Mouse (Mus musculus) hindbrain, embryonic 15.5 days (tissue): Measurements from ENCODE around the gene Radil. TPM values are rescaled to one million over a fixed set of nuclear protein-coding genes. Genes with fewer than 3 reads are reported as not detected.

Source experiments
- ATAC-seq: fragments of 200-750 bp; cut with Nextera tagmentation; 2 replicates; pipeline ENCODE4 v1.8.0; 2017; ENCODE audit warnings: low read depth, moderate number of reproducible peaks, moderate TSS enrichment; ENCODE audit not compliant: low FRiP score
- H3K27ac ChIP-seq: fragments of 300-500 bp; sonication (generic); replicated peaks from 2 replicates; pipeline ENCODE4 v1.5.1; 2015; ENCODE audit warnings: mild to moderate bottlenecking, inconsistent platforms
- H3K27me3 ChIP-seq: fragments of 300-500 bp; sonication (generic); 2 replicates; pipeline ENCODE4 v1.6.1; 2015; ENCODE audit warnings: control low read depth, inconsistent platforms
- H3K36me3 ChIP-seq: fragments of 300-500 bp; sonication (generic); 2 replicates; pipeline ENCODE4 v1.6.1; 2015; ENCODE audit warnings: control low read depth, inconsistent platforms
- H3K4me1 ChIP-seq: fragments of 300-500 bp; sonication (generic); replicated peaks from 2 replicates; pipeline ENCODE4 v1.6.1; 2015; ENCODE audit warnings: control low read depth, inconsistent platforms
- H3K4me2 ChIP-seq: fragments of 300-500 bp; sonication (generic); 2 replicates; pipeline ENCODE4 v1.6.1; 2015; ENCODE audit warnings: moderate library complexity, mild to moderate bottlenecking, inconsistent platforms
- H3K4me3 ChIP-seq: fragments of 300-500 bp; sonication (generic); 2 replicates; pipeline ENCODE4 v1.5.1; 2015; ENCODE audit warnings: mild to moderate bottlenecking, inconsistent platforms
- H3K9ac ChIP-seq: fragments of 300-500 bp; sonication (generic); 2 replicates; pipeline ENCODE4 v1.6.1; 2015; ENCODE audit warnings: inconsistent platforms
- H3K9me3 ChIP-seq: fragments of 300-500 bp; sonication (generic); 2 replicates; pipeline ENCODE4 v1.6.1; 2016; ENCODE audit warnings: control low read depth, inconsistent platforms
- WGBS: fragments of 180-500 bp; shearing (Covaris S2); methylation state at CpG from one replicate; pipeline ENCODE4 v1.1.7; 2015; 5-methylcytosine and 5-hydroxymethylcytosine counted together
- polyA plus RNA-seq: library from polyadenylated mRNA; unstranded; fragments of >200 nt; fragmentation: Nextera tagmentation; extraction: Ambion mirVana; gene quantifications from 2 replicates; pipeline ENCODE4 v1.2.1, GENCODE M21; 2015

Gene Radil
- polyA plus RNA-seq, 1 experiment from 2014 or later: 23.2 TPM

DNA sequence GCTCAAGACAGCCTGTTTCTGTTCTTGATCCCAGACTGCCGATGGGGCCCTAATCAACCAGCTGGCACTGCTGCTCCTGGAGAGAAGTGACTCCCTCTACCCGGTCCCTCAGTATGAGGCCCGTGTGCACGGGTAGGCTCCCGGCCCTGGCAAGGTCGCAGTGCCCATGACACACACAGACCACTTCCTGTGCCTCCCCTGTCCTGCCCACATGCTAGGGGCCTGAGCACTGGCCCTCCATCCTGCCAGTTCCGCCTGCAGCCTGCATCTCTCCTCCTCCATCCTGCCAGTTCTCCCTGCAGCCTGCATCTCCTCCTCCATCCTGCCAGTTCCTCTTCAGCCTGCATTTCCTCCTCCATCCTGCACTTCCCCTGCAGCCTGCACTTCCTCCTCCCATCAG lies 75.2 kb downstream of the Radil start:
- no peak for ATAC-seq
- no peak overlapping the region for H3K9ac ChIP-seq
- H3K27me3 ChIP-seq: no peaks in the 10 kb centered on the region
- WGBS: 90% methylated on average over 7 of the region's 7 CpGs
- H3K36me3 ChIP-seq: no peaks in the 10 kb centered on the region
- H3K4me3 ChIP-seq: no peak overlapping the region
- no peak overlapping the region for H3K27ac ChIP-seq
- H3K4me2 ChIP-seq: no peak overlapping the region
- H3K9me3 ChIP-seq: no peaks in the 10 kb centered on the region
- H3K4me1 ChIP-seq: peaks cover 16% of the 10 kb centered on the region

DNA sequence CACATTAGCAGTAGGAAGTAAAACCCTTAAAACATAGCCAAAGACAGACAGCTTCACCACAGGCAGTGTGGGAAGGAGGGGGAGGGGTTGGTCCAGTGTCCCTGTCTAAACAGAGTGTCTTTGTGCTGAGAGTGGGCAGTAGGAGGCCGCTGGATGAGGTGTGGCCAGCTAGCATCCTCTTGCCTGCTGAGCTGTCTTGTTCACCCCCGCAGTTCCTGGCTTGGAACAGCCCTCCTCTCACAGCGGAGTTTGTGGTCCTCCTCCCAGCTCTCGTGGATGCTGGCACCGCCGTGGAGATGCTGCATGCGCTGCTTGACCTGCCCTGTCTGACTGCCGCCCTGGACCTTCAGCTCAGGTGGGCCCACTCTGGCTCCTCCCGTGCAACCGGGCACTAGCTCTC lies 77.2 kb downstream of the Radil start:
- no peaks in the 10 kb centered on the region for H3K27me3 ChIP-seq
- H3K27ac ChIP-seq: no peak overlapping the region
- ATAC-seq: 0 out of 2 replicates have a peak, but pooled peaks have one; percentile 20
- H3K4me2 ChIP-seq: no peak overlapping the region
- H3K9me3 ChIP-seq: no peaks in the 10 kb centered on the region
- peaks cover 8% of the 10 kb centered on the region for H3K36me3 ChIP-seq
- H3K9ac ChIP-seq: no peak overlapping the region
- WGBS: 45% methylated on average over 10 of the region's 10 CpGs
- H3K4me3 ChIP-seq: no peak overlapping the region
- peaks cover 13% of the 10 kb centered on the region; the same call in 1 of the 2 replicates for H3K4me1 ChIP-seq

DNA sequence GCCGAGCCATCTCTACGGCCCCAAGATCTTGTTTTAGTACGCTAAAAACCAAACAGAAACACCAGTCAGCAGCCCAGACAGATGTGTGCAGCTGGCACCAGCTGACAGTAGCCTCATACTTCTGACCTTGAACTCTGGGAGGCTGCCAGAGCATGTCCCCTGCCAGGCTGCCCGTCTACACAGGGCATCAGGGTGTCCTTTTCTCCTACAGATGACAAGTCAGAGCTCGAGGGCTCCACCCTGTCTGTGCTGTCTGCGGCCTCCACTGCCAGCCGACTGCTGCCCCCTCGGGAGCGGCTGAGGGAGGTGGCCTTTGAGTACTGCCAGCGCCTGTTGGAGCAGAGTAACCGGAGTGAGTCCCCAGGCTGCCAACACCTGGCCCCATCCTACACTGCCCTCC lies 81.1 kb downstream of the Radil start:
- Histone ChIP-seq H3K9me3 (no peaks in the 10 kb centered on the region), H3K27me3 (no peaks in the 10 kb centered on the region), H3K27ac (no peak overlapping the region), H3K4me2 (no peak overlapping the region), H3K4me1 (peaks cover 18% of the 10 kb centered on the region), H3K9ac (no peak overlapping the region), H3K36me3 (peaks cover 8% of the 10 kb centered on the region), H3K4me3 (no peak overlapping the region)
- ATAC-seq: no peak
- WGBS: 86% methylated on average over 11 of the region's 11 CpGs

DNA sequence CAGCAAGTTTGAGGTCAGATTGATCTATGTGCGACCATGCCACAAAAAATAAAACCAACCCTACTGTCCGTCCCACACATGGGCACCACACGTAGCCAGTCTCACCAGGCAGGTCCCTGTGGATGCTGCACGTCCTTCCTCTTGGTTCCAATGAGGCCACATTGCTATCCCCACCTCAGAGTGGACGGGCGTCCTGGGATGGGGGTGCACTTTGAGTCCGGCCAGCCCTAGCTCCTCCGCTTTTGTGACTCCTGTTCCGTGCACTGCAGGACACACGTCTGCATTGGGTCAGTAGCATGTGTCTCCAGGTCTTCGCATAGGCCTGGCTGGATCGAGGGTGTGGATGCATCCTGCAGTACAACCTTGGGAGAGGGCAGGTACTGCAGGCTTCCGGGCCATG lies 82.5 kb downstream of the Radil start:
- 94% methylated on average over 13 of the region's 13 CpGs for WGBS
- peaks cover 8% of the 10 kb centered on the region for H3K36me3 ChIP-seq
- ATAC-seq: no peak
- H3K27ac ChIP-seq: no peak overlapping the region
- H3K27me3 ChIP-seq: no peaks in the 10 kb centered on the region
- H3K4me1 ChIP-seq: peaks cover 16% of the 10 kb centered on the region
- H3K9ac ChIP-seq: no peak overlapping the region
- H3K4me2 ChIP-seq: no peak overlapping the region
- H3K9me3 ChIP-seq: no peaks in the 10 kb centered on the region
- no peak overlapping the region for H3K4me3 ChIP-seq

DNA sequence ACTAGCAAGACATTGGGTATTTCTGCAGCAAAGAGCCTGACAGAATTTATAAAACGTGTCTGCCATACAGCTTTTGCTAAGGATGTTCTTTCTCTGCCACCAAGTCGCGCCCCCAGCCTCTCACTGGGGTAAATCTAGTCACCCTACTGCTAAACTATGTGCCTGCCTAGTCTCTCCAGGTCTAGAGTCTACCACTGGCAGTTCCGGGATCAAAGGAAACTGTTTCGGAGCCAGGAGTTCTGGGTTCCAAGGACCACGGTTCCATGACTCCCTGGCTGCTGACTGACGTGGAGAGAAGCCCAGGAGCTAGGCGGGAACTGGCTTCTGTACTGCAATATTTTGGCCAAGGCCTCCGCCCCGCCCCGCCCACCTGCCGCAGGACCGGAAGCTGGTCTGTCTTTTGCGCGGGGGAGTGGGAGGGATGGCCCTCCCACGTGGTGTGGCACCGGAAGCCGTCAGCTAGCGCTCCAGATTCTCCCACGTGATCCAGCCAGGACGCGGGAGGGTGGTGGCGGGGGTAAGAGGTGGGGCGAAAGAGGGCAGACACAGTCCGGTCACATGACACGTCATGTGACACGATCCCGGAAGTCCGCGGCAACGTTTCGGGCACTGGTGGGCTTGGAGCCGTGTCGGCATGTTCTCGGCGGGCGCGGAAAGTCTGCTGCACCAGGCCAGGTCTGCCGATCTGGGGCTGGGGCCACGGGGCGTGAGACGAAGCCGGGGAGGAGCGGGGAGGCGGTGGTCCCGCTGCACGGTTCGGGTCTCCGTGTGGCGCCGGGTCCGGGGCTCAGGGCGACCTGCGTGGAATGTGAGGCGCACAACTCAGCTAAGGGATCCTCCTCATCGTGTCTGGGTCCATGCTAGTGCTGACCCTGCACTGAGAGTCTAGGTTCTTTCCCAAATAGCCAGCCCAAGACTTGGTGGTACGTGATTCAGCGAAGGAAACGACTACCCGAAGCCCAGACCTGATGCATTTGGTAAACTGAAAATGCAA lies 87.1 kb downstream of the Radil start, which contains the start of gene Ap5z1:
Gene Ap5z1 (plus strand): TSS at position 484 of the 994 bp plus-strand sequence.
- ATAC-seq: peak; percentile 93
- Histone ChIP-seq H3K9ac (peak within 1 kb of the TSS; percentile 60), H3K4me1 (peaks cover 18% of the 10 kb centered on the region), H3K27ac (peak within 1 kb of the TSS; percentile 90), H3K4me3 (peak within 1 kb of the TSS; percentile 87), H3K36me3 (no peaks in the 10 kb centered on the region; the same call in 1 of the 2 replicates), H3K27me3 (no peaks in the 10 kb centered on the region), H3K9me3 (no peaks in the 10 kb centered on the region), H3K4me2 (peak within 1 kb of the TSS; percentile 79)
- WGBS: 2% methylated on average over 60 of the region's 60 CpGs

DNA sequence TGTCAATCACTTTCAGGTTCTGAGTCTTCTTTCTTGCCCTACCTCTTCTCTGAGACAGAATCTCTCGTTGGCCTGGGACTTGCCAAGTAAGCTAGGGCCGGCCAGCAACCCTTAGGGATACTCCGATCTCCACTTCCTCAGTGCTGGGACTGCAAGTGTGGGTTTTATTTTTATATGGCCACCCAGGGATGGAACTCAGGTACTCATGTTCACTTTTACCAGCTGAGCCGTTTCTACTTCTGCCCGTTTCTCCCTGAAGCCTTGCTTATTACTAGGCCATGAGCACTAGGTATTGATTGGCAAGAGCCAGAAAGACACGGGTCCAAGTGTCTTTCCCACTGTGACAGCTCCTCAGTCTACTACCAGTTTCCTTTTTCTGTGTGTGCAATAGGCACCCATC lies 87.9 kb downstream of the Radil start:
- no peaks in the 10 kb centered on the region for H3K27me3 ChIP-seq
- 82% methylated on average over 6 of the region's 6 CpGs for WGBS
- H3K4me2 ChIP-seq: peak overlapping the region; percentile 79
- peak overlapping the region; percentile 51; the same call in 1 of the 2 replicates for H3K9ac ChIP-seq
- 0 out of 2 replicates have a peak, but pooled peaks cover 6% of the 10 kb centered on the region for H3K36me3 ChIP-seq
- no peak for ATAC-seq
- H3K27ac ChIP-seq: peak overlapping the region; percentile 90
- peak overlapping the region; percentile 87 for H3K4me3 ChIP-seq
- peaks cover 18% of the 10 kb centered on the region for H3K4me1 ChIP-seq
- H3K9me3 ChIP-seq: no peaks in the 10 kb centered on the region

DNA sequence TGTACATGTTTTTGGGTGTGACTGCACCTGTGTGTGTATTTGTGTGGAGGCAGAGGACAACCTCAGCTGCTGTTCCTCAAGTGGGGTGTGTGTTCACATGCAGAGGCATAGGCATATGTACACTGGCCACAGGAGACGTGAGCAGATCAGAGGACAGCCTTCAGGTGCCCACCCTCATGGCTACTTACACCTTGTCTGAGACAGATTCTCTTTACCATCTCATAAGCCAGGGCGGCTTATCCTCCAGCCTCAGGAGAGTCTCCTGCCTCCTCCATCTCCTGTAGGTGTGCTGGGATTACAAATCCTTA lies 88.3 kb downstream of the Radil start:
- Histone ChIP-seq H3K4me3 (no peak overlapping the region), H3K9ac (no peak overlapping the region), H3K9me3 (no peaks in the 10 kb centered on the region), H3K27me3 (no peaks in the 10 kb centered on the region), H3K4me1 (peaks cover 18% of the 10 kb centered on the region), H3K4me2 (no peak overlapping the region), H3K36me3 (peaks cover 9% of the 10 kb centered on the region; the same call in 1 of the 2 replicates), H3K27ac (peak overlapping the region; percentile 90; the same call in 1 of the 2 replicates)
- no peak for ATAC-seq
- WGBS: 89% methylated on average over 2 of the region's 2 CpGs

DNA sequence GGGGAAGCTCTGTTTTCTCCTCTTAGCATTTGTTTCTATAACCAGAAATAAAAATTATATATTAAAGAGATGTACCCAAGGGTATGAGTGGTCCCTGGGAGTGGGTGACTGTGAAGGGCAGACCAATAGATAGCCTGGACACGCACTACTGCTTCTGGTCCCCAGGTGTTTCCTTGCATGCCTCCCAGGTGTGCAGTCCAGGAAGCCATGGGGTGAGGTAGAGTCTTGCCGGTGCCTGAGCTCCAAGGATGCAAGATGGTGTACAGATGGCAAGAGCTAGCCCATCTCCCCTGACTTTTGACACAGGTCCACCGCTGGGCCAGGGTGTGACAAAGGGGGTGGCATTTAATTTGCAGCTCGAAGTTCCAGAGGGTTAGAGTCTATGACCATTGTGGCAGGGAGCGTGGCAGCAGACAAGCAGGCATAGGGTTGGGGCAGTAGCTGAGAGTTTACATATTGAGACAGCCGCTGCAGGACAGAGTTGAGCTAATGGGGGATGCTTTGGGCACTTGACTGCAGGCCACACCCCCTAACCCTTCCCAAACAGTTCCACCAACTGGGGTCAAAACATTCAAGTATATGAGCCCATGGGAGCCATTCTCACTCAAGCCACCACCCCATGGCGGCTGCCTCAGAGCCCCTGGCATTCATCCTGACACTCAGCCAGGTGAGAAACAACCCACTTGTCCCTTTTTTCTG lies 88.8 kb downstream of the Radil start:
- Histone ChIP-seq H3K36me3 (peaks cover 12% of the 10 kb centered on the region; the same call in 1 of the 2 replicates), H3K4me2 (no peak overlapping the region), H3K9me3 (no peaks in the 10 kb centered on the region), H3K27ac (no peak overlapping the region), H3K9ac (no peak overlapping the region), H3K4me1 (peaks cover 18% of the 10 kb centered on the region), H3K27me3 (no peaks in the 10 kb centered on the region), H3K4me3 (no peak overlapping the region)
- no peak for ATAC-seq
- WGBS: 98% methylated on average over 7 of the region's 7 CpGs

DNA sequence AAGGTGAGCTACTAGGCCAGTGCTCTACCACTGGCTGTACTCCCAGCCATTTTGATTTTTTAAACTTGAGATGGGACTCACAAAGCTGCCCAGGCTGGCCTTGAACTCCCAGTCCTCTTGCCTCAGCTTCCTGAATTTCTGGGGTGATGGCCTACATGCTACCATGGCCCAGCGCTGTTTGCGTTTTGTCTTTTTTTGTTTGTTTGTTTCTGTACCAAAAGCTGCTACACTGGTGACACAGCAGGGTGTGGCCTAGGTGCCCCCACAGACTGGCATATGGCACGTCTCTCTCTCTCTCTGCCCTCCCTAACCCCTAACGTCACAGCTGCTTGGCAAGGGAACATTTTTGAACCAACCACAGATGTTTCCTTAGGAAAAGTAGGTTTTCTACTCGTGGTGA lies 91.1 kb downstream of the Radil start:
- Histone ChIP-seq H3K27me3 (no peaks in the 10 kb centered on the region), H3K4me2 (no peak overlapping the region), H3K27ac (no peak overlapping the region), H3K4me3 (no peak overlapping the region), H3K9ac (no peak overlapping the region), H3K4me1 (peaks cover 14% of the 10 kb centered on the region), H3K9me3 (no peaks in the 10 kb centered on the region), H3K36me3 (peaks cover 23% of the 10 kb centered on the region)
- WGBS: 62% methylated on average over 5 of the region's 5 CpGs
- ATAC-seq: no peak

DNA sequence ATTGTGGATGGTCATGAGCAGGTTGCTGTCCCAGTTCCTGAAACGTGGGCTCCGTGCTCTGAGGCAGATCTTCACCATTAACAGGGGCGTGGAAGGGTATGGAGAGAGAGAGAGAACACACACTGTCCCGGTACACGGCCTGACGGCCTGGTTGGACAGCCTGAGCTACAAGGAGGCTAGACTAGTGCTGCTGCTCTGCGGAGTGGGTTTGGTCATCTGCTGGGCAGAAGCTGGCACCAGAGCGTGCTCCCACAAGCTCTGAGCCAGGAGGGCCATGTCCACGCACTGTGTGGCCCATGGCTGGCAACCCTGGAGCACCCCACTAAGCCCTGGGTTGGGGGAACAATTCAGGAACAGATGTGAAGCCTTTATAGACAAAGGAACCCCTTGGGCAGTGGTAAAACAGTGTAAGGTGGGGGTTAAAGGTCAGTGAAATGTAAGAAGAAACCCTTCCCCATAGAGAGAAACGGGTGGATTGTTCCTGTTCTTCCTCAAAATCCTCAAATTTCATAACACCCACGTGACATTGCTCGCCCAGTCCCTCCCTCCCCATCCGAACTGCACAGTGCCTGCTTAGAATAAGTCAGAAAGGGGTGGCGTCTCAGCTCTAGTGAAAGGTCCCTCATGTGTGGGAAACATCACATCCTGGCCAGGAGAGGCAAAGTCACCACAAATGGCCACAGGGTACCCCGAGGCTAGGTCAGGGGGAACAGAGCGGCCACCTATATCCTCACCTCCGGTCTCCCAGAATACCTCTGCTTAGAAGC lies 91.9 kb downstream of the Radil start:
- peaks cover 24% of the 10 kb centered on the region for H3K36me3 ChIP-seq
- peaks cover 7% of the 10 kb centered on the region for H3K4me1 ChIP-seq
- H3K9ac ChIP-seq: no peak overlapping the region
- H3K27ac ChIP-seq: no peak overlapping the region
- whole genome bisulfite sequencing: 90% methylated on average over 17 of the region's 17 CpGs
- H3K9me3 ChIP-seq: no peaks in the 10 kb centered on the region
- H3K4me2 ChIP-seq: no peak overlapping the region
- H3K27me3 ChIP-seq: no peaks in the 10 kb centered on the region
- H3K4me3 ChIP-seq: no peak overlapping the region
- ATAC-seq: no peak

DNA sequence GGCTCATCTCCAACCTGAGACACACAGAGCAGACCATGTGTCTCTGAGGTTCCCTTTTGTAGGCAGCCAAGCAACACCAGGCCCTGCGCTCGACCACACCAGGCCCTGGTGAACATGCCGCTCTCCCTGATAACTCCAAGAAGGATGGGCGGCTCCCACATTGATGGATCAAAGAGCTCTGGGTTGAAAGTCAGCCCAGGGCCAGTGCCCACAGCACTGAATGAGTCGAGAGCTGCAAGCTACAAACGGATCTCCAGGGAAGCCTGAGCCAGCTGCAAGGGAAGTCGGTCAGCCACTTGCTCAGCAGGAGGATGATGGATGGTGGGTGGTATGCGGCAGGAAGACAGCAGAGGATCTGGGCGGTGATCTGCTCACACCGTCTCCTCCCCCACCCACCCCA lies 93.6 kb downstream of the Radil start:
- H3K27ac ChIP-seq: no peak overlapping the region
- H3K36me3 ChIP-seq: peaks cover 31% of the 10 kb centered on the region
- H3K9me3 ChIP-seq: no peaks in the 10 kb centered on the region
- H3K4me1 ChIP-seq: no peaks in the 10 kb centered on the region
- ATAC-seq: no peak
- no peak overlapping the region for H3K9ac ChIP-seq
- WGBS: 48% methylated on average over 10 of the region's 10 CpGs
- no peak overlapping the region for H3K4me3 ChIP-seq
- no peaks in the 10 kb centered on the region for H3K27me3 ChIP-seq
- no peak overlapping the region for H3K4me2 ChIP-seq
